In genomic region chr15:63665517-63665916, GRCm38 (mm10) we compare ENCODE assay signal across 20 mouse cellular contexts.
DNase-seq lines count a peak whose midpoint lies in the region; ATAC-seq and TF ChIP-seq lines count a peak whose summit lies in the region.
"Had no signal": no experiment of that assay in that cellular context is flagged by ENCODE, and none has a peak within 500 bp of the region (broad histone marks: within the 10 kb centered on the region; RNA-seq: fewer than 3 reads in every experiment).

No protein-coding gene starts in this region.

- dilution Hi-C loops in CH12.LX (cut with MboI; ENCODE audit: extremely low pct_ligation_motif_present, extremely low pct_unique_long_range_greater_than_20kb, low sequenced_read_pairs), result no loop called here

- H3K36me3 ChIP-seq in forebrain, embryonic 11.5 days (ENCODE audit: control insufficient read depth, insufficient read depth, low read length), result no peaks in the 10 kb centered on the region
- no peaks in the 10 kb centered on the region for H3K36me3 ChIP-seq in forebrain, embryonic 10.5 days (replicated peaks)
- no peaks in the 10 kb centered on the region for H3K36me3 ChIP-seq in CH12.LX (replicated peaks in 1 of 2; ENCODE audit: control insufficient read depth in 1 of 2, insufficient read depth in 1 of 2, low read length in 1 of 2)
- no peaks in the 10 kb centered on the region for H3K36me3 ChIP-seq in megakaryocyte, embryonic 14.5 days (replicated peaks; ENCODE audit: low read length)
- H3K36me3 ChIP-seq: forebrain, embryonic 15.5 days; G1E; heart, embryonic 13.5 days had no signal

- in situ Hi-C loops in CH12.LX (cut with MboI; ENCODE audit: low pct_ligation_motif_present, low pct_unique_long_range_greater_than_20kb, low sequenced_read_pairs), result no loop called here

- H3K79me2 ChIP-seq in CH12.LX (replicated peaks; ENCODE audit: control insufficient read depth, extremely low read depth, insufficient read depth, poor library complexity, severe bottlenecking), result no peaks in the 10 kb centered on the region

- no peak for TF ChIP-seq RAD21 in CH12.LX (IDR thresholded peaks at IDR 0.05; ENCODE audit: low read depth, low read length)

- no peaks in the 10 kb centered on the region for H3K4me1 ChIP-seq in forebrain, embryonic 11.5 days (replicated peaks; ENCODE audit: control insufficient read depth, insufficient read depth, low read length)
- H3K4me1 ChIP-seq in forebrain, embryonic 10.5 days, result no peaks in the 10 kb centered on the region
- H3K4me1 ChIP-seq in CH12.LX (ENCODE audit: control insufficient read depth in 1 of 2, insufficient read depth in 2 of 2), result peaks cover 0 to 14% of the 10 kb centered on the region in 2 experiments; a peak in 2 of 4 replicates
- H3K4me1 ChIP-seq in megakaryocyte, embryonic 14.5 days, result peaks cover 64% of the 10 kb centered on the region
- H3K4me1 ChIP-seq: forebrain, embryonic 15.5 days; heart, embryonic 13.5 days had no signal

- TF ChIP-seq POLR2A in CH12.LX (IDR thresholded peaks at IDR 0.05; ENCODE audit: low read depth, low read length), result no peak

- no peak overlapping the region for H3K27ac ChIP-seq in forebrain, embryonic 11.5 days (ENCODE audit: low read depth, low read length)
- no peak overlapping the region for H3K27ac ChIP-seq in forebrain, embryonic 10.5 days
- H3K27ac ChIP-seq in CH12.LX (ENCODE audit: insufficient read depth, low read depth), result no peak overlapping the region
- H3K27ac ChIP-seq: forebrain, embryonic 15.5 days; heart, embryonic 13.5 days had no signal

- peak; percentile 19; the same call in 1 of the 2 replicates for TF ChIP-seq EP300 in CH12.LX (IDR thresholded peaks at IDR 0.05; ENCODE audit: low read length)

- intact Hi-C loops in heart, postnatal 36 days (cut with DNase I), result no loop called here

- no peak overlapping the region for H3K4me2 ChIP-seq in forebrain, embryonic 11.5 days (ENCODE audit: low read depth, low read length, severe bottlenecking)
- no peak overlapping the region for H3K4me2 ChIP-seq in CH12.LX (ENCODE audit: insufficient read depth, low read depth, poor library complexity, severe bottlenecking)
- H3K4me2 ChIP-seq: forebrain, embryonic 15.5 days; heart, embryonic 13.5 days had no signal

- TF ChIP-seq CTCF in CH12.LX (conservative IDR thresholded peaks at IDR 0.05 in 1 of 2, IDR thresholded peaks at IDR 0.05 in 1 of 2; ENCODE audit: low read depth in 2 of 2, low read length in 2 of 2), result no peak

- H3K27me3 ChIP-seq in forebrain, embryonic 11.5 days (ENCODE audit: control insufficient read depth, insufficient read depth, low read length), result no peaks in the 10 kb centered on the region
- H3K27me3 ChIP-seq in forebrain, embryonic 10.5 days (ENCODE audit: poor library complexity, severe bottlenecking), result no peaks in the 10 kb centered on the region
- no peaks in the 10 kb centered on the region for H3K27me3 ChIP-seq in CH12.LX (replicated peaks)
- no peaks in the 10 kb centered on the region for H3K27me3 ChIP-seq in megakaryocyte, embryonic 14.5 days (replicated peaks)
- H3K27me3 ChIP-seq: forebrain, embryonic 15.5 days; heart, embryonic 13.5 days had no signal

- DNase-seq in forebrain, embryonic 11.5 days (ENCODE audit: low spot score), result peak; percentile 2
- DNase-seq in forebrain, embryonic 10.5 days (ENCODE audit: extremely low spot score, low spot score), result no peak
- peak; percentile 39 for DNase-seq in CH12.LX (ENCODE audit: extremely low read depth)
- no peak for DNase-seq in kidney, adult 9 months
- DNase-seq in heart, postnatal 4 days, result no peak
- no peak for DNase-seq in heart, postnatal 36 days
- DNase-seq: adrenal gland, adult 8-10 months; adrenal gland, postnatal 36 days; cerebellum, adult 11-12 months; cerebellum, adult 9-10 months; cerebellum, postnatal 25 days; gastrocnemius, postnatal 14 days had no signal

- 97% methylated on average over 4 of the region's 4 CpGs for WGBS in forebrain, embryonic 11.5 days
- 85% methylated on average over 4 of the region's 4 CpGs for WGBS in forebrain, embryonic 10.5 days

- ATAC-seq in forebrain, embryonic 11.5 days (replicated peaks; ENCODE audit: low FRiP score), result no peak
- ATAC-seq in granulocyte monocyte progenitor cell, adult 5-6 weeks (replicated peaks; ENCODE audit: poor library complexity, severe bottlenecking), result peak; percentile 93
- ATAC-seq: forebrain, embryonic 15.5 days; hindbrain, embryonic 16.5 days; inflammation-experienced regulatory T-cells, adult 6 months; intestine, postnatal 0 days had no signal

- no peak overlapping the region for H3K4me3 ChIP-seq in forebrain, embryonic 11.5 days (ENCODE audit: low read depth, low read length)
- H3K4me3 ChIP-seq in forebrain, embryonic 10.5 days, result no peak overlapping the region
- no peak overlapping the region for H3K4me3 ChIP-seq in CH12.LX (replicated peaks in 1 of 3; ENCODE audit: low read depth in 2 of 3, low read length in 2 of 3, poor library complexity in 1 of 3)
- peak overlapping the region; percentile 10 for H3K4me3 ChIP-seq in megakaryocyte, embryonic 14.5 days (replicated peaks)
- H3K4me3 ChIP-seq: forebrain, embryonic 15.5 days; heart, embryonic 13.5 days had no signal

- no peaks in the 10 kb centered on the region for H3K9me3 ChIP-seq in forebrain, embryonic 11.5 days (ENCODE audit: control insufficient read depth, low read length)
- no peaks in the 10 kb centered on the region for H3K9me3 ChIP-seq in forebrain, embryonic 10.5 days
- no peaks in the 10 kb centered on the region for H3K9me3 ChIP-seq in CH12.LX (replicated peaks; ENCODE audit: low read length)
- no peaks in the 10 kb centered on the region for H3K9me3 ChIP-seq in megakaryocyte, embryonic 14.5 days
- H3K9me3 ChIP-seq: forebrain, embryonic 15.5 days; G1E; heart, embryonic 13.5 days had no signal

- H3K9ac ChIP-seq in forebrain, embryonic 11.5 days (ENCODE audit: low read length), result no peak overlapping the region
- H3K9ac ChIP-seq in CH12.LX (ENCODE audit: insufficient read depth, low read depth), result no peak overlapping the region
- H3K9ac ChIP-seq: forebrain, embryonic 15.5 days; heart, embryonic 13.5 days had no signal

TF ChIP-seq in CH12.LX, 34 proteins besides CTCF, POLR2A, EP300 and RAD21:
- TF ChIP-seq MAX (IDR thresholded peaks at IDR 0.05; ENCODE audit: low read length) (peak; percentile 40), MYC (IDR thresholded peaks at IDR 0.05; ENCODE audit: low read depth, low read length) (peak; percentile 77; the same call in 1 of the 2 replicates), CHD1 (IDR thresholded peaks at IDR 0.05; ENCODE audit: low read depth, low read length) (no peak), ZMIZ1 (IDR thresholded peaks at IDR 0.05; ENCODE audit: low read depth, low read length) (no peak), MXI1 (IDR thresholded peaks at IDR 0.05; ENCODE audit: low read depth, low read length) (no peak), TBP (conservative IDR thresholded peaks at IDR 0.05; ENCODE audit: low read depth, low read length) (no peak), POLR2AphosphoS2 (IDR thresholded peaks at IDR 0.05; ENCODE audit: low read depth, low read length) (no peak), GABPA (IDR thresholded peaks at IDR 0.05; ENCODE audit: insufficient replicate concordance, low read depth, low read length) (no peak), SMC3 (IDR thresholded peaks at IDR 0.05; ENCODE audit: low read depth, low read length) (no peak), ETS1 (conservative IDR thresholded peaks at IDR 0.05; ENCODE audit: low read depth, low read length) (no peak), BHLHE40 (IDR thresholded peaks at IDR 0.05; ENCODE audit: low read depth, low read length) (0 out of 2 replicates have a peak, but pooled peaks have one; percentile 21)

Comparison
In these comparisons a context has a peak if more than half of its experiments do, and no peak if none do; other contexts are left out.
1. DNase-seq: peak in forebrain, embryonic 11.5 days (single experiment) and CH12.LX (single experiment); none in forebrain, embryonic 10.5 days (single experiment), kidney, adult 9 months (single experiment), heart, postnatal 4 days (single experiment) and heart, postnatal 36 days (0 of 2).